Mouse (Mus musculus) midbrain, embryonic 15.5 days (tissue): ENCODE results near the gene Bcap31. TPM values are rescaled to one million over a fixed set of nuclear protein-coding genes. Genes with fewer than 3 reads are reported as not detected.
"Not testable (repeated sequence)": the region's sequence is repeated elsewhere in the genome, so short reads cannot be mapped to it uniquely, and the experiment has no call there.

ENCODE experiments used
- ATAC-seq: fragments of 200-750 bp; cut with Nextera tagmentation; replicated peaks from 2 replicates; pipeline ENCODE4 v1.8.0; 2017; ENCODE audit warnings: moderate TSS enrichment
- H3K27ac ChIP-seq: fragments of 300-500 bp; sonication (generic); 2 replicates; pipeline ENCODE4 v1.5.1; 2015; ENCODE audit warnings: mild to moderate bottlenecking, inconsistent platforms
- H3K27me3 ChIP-seq: fragments of 300-500 bp; sonication (generic); replicated peaks from 2 replicates; pipeline ENCODE4 v1.6.1; 2015; ENCODE audit warnings: inconsistent platforms
- H3K36me3 ChIP-seq: fragments of 300-500 bp; sonication (generic); replicated peaks from 2 replicates; pipeline ENCODE4 v1.6.1; 2015; ENCODE audit warnings: inconsistent platforms
- H3K4me1 ChIP-seq: fragments of 300-500 bp; sonication (generic); 2 replicates; pipeline ENCODE4 v1.6.1; 2015; ENCODE audit warnings: inconsistent platforms
- H3K4me2 ChIP-seq: fragments of 300-500 bp; sonication (generic); 2 replicates; pipeline ENCODE4 v1.6.1; 2015; ENCODE audit warnings: inconsistent platforms, mild to moderate bottlenecking, moderate library complexity
- H3K4me3 ChIP-seq: fragments of 300-500 bp; sonication (generic); 2 replicates; pipeline ENCODE4 v1.5.1; 2015; ENCODE audit warnings: mild to moderate bottlenecking, inconsistent platforms
- H3K9ac ChIP-seq: fragments of 300-500 bp; sonication (generic); 2 replicates; pipeline ENCODE4 v1.6.1; 2015; ENCODE audit warnings: mild to moderate bottlenecking, inconsistent platforms
- H3K9me3 ChIP-seq: fragments of 300-500 bp; sonication (generic); 2 replicates; pipeline ENCODE4 v1.6.1; 2016; ENCODE audit warnings: inconsistent platforms
- whole genome bisulfite sequencing: fragments of 180-500 bp; shearing (Covaris S2); methylation state at CpG from one replicate; pipeline ENCODE4 v1.1.7; 2015; ENCODE audit warnings: mixed read lengths; 5-methylcytosine and 5-hydroxymethylcytosine counted together
- polyA plus RNA-seq: library from polyadenylated mRNA; unstranded; fragments of >200 nt; fragmentation: Nextera tagmentation; extraction: Ambion mirVana; gene quantifications from 2 replicates; pipeline ENCODE4 v1.2.1, GENCODE M21; 2015

The Bcap31 gene
- polyA plus RNA-seq, result 112 and 115 TPM in 2 replicates

GRCm38 (mm10) chrX:73716109-73716661 is at the start of gene Bcap31, which contains the start of gene Abcd1:
TSS of gene Bcap31 (minus strand) at chrX:73716175.
TSS of gene Abcd1 (plus strand) at chrX:73716597.
- Histone ChIP-seq H3K27ac (peak within 1 kb of the TSS; percentile 82), H3K27me3 (no peaks in the 10 kb centered on the region), H3K4me3 (peak within 1 kb of the TSS; percentile 57), H3K9me3 (no peaks in the 10 kb centered on the region), H3K9ac (peak within 1 kb of the TSS; percentile 53), H3K4me1 (peaks cover 32% of the 10 kb centered on the region), H3K36me3 (no peaks in the 10 kb centered on the region), H3K4me2 (peak within 1 kb of the TSS; percentile 63)
- ATAC-seq, result peak; percentile 94
- WGBS, result 26% methylated on average over 45 of the region's 45 CpGs

GRCm38 (mm10) chrX:73765311-73765710 is 49.3 kb upstream of the Bcap31 start:
- no peaks in the 10 kb centered on the region for H3K4me1 ChIP-seq
- WGBS, result 71% methylated on average over 1 of the region's 1 CpGs
- no peak overlapping the region for H3K4me3 ChIP-seq
- H3K9me3 ChIP-seq, result no peaks in the 10 kb centered on the region
- H3K4me2 ChIP-seq, result no peak overlapping the region
- no peaks in the 10 kb centered on the region for H3K36me3 ChIP-seq
- no peak for ATAC-seq
- no peak overlapping the region for H3K27ac ChIP-seq
- no peak overlapping the region for H3K9ac ChIP-seq
- H3K27me3 ChIP-seq, result no peaks in the 10 kb centered on the region

GRCm38 (mm10) chrX:73758611-73759290 is 42.8 kb upstream of the Bcap31 start:
- Histone ChIP-seq H3K9me3 (no peaks in the 10 kb centered on the region), H3K4me3 (no peak overlapping the region), H3K27ac (no peak overlapping the region), H3K36me3 (no peaks in the 10 kb centered on the region), H3K9ac (no peak overlapping the region), H3K4me2 (no peak overlapping the region), H3K4me1 (no peaks in the 10 kb centered on the region), H3K27me3 (no peaks in the 10 kb centered on the region)
- no peak for ATAC-seq
- WGBS, result 78% methylated on average over 13 of the region's 13 CpGs

GRCm38 (mm10) chrX:73756334-73757140 is 40.6 kb upstream of the Bcap31 start, which contains the start of gene Plxnb3:
TSS of gene Plxnb3 (plus strand) at chrX:73757090.
- Histone ChIP-seq H3K4me1 (no peaks in the 10 kb centered on the region), H3K27me3 (no peaks in the 10 kb centered on the region), H3K9ac (no peak within 1 kb of the TSS), H3K27ac (no peak within 1 kb of the TSS), H3K36me3 (no peaks in the 10 kb centered on the region), H3K4me3 (no peak within 1 kb of the TSS), H3K4me2 (no peak within 1 kb of the TSS), H3K9me3 (no peaks in the 10 kb centered on the region)
- no peak for ATAC-seq
- 57% methylated on average over 5 of the region's 5 CpGs for WGBS

- Histone ChIP-seq H3K36me3 (no peaks in the 10 kb centered on the region), H3K27ac (no peak overlapping the region), H3K9me3 (no peaks in the 10 kb centered on the region), H3K4me2 (no peak overlapping the region), H3K27me3 (no peaks in the 10 kb centered on the region), H3K4me1 (no peaks in the 10 kb centered on the region), H3K9ac (no peak overlapping the region), H3K4me3 (no peak overlapping the region)
- WGBS, result 86% methylated on average over 1 of the region's 1 CpGs
- ATAC-seq, result no peak
These were observed 33.0 kb upstream of the Bcap31 start for GRCm38 (mm10) chrX:73748977-73749376.

- Histone ChIP-seq H3K4me3 (no peak overlapping the region), H3K9ac (no peak overlapping the region), H3K4me2 (no peak overlapping the region), H3K4me1 (no peaks in the 10 kb centered on the region), H3K36me3 (no peaks in the 10 kb centered on the region), H3K27ac (no peak overlapping the region), H3K9me3 (no peaks in the 10 kb centered on the region), H3K27me3 (no peaks in the 10 kb centered on the region)
- no peak for ATAC-seq
- 88% methylated on average over 1 of the region's 1 CpGs for WGBS
These were observed 29.0 kb upstream of the Bcap31 start for GRCm38 (mm10) chrX:73744774-73745481.

- H3K36me3 ChIP-seq, ATAC-seq, H3K27me3 ChIP-seq, H3K4me1 ChIP-seq, H3K9me3 ChIP-seq, H3K27ac ChIP-seq, H3K9ac ChIP-seq, H3K4me3 ChIP-seq, H3K4me2 ChIP-seq: not testable (repeated sequence)
- 93% methylated on average over 7 of the region's 7 CpGs for WGBS
These were observed 23.9 kb upstream of the Bcap31 start for GRCm38 (mm10) chrX:73739841-73740240.

GRCm38 (mm10) chrX:73739151-73739550 is 23.2 kb upstream of the Bcap31 start:
- Histone ChIP-seq H3K9ac (no peak overlapping the region), H3K27me3 (no peaks in the 10 kb centered on the region), H3K4me2 (no peak overlapping the region), H3K36me3 (no peaks in the 10 kb centered on the region), H3K27ac (no peak overlapping the region), H3K4me3 (no peak overlapping the region), H3K9me3 (no peaks in the 10 kb centered on the region), H3K4me1 (no peaks in the 10 kb centered on the region)
- WGBS, result 69% methylated on average over 5 of the region's 5 CpGs
- no peak for ATAC-seq

- Histone ChIP-seq H3K9me3 (no peaks in the 10 kb centered on the region), H3K36me3 (no peaks in the 10 kb centered on the region), H3K4me1 (no peaks in the 10 kb centered on the region), H3K27me3 (no peaks in the 10 kb centered on the region), H3K4me3 (no peak overlapping the region), H3K27ac (no peak overlapping the region), H3K9ac (no peak overlapping the region), H3K4me2 (no peak overlapping the region)
- WGBS, result 89% methylated on average over 1 of the region's 1 CpGs
- ATAC-seq, result no peak
These were observed 22.2 kb upstream of the Bcap31 start for GRCm38 (mm10) chrX:73738155-73738554.

GRCm38 (mm10) chrX:73730908-73731307 is 14.9 kb upstream of the Bcap31 start:
- Histone ChIP-seq H3K36me3 (no peaks in the 10 kb centered on the region), H3K4me3 (no peak overlapping the region), H3K9me3 (no peaks in the 10 kb centered on the region), H3K9ac (no peak overlapping the region), H3K4me1 (no peaks in the 10 kb centered on the region), H3K27me3 (no peaks in the 10 kb centered on the region), H3K27ac (no peak overlapping the region), H3K4me2 (no peak overlapping the region)
- no peak for ATAC-seq
- WGBS, result 64% methylated on average over 1 of the region's 1 CpGs

- no peak for ATAC-seq
- H3K4me1 ChIP-seq, result peaks cover 32% of the 10 kb centered on the region
- WGBS, result 31% methylated on average over 5 of the region's 5 CpGs
- H3K4me3 ChIP-seq, result no peak overlapping the region
- H3K27ac ChIP-seq, result no peak overlapping the region
- H3K36me3 ChIP-seq, result no peaks in the 10 kb centered on the region
- no peaks in the 10 kb centered on the region for H3K9me3 ChIP-seq
- no peak overlapping the region for H3K9ac ChIP-seq
- H3K27me3 ChIP-seq, result no peaks in the 10 kb centered on the region
- H3K4me2 ChIP-seq, result 0 out of 2 replicates have a peak overlapping the region, but pooled peaks have one; percentile 4
These were observed 2.8 kb upstream of the Bcap31 start for GRCm38 (mm10) chrX:73718686-73719362.
